Mouse (Mus musculus): Measurements from ENCODE around the gene Ranbp17. TPM values are rescaled to one million over a fixed set of nuclear protein-coding genes. Genes with fewer than 3 reads are reported as not detected.

Ranbp17 gene
- polyA plus RNA-seq, 2 experiments = 5.2 to 8.0 TPM

DNA sequence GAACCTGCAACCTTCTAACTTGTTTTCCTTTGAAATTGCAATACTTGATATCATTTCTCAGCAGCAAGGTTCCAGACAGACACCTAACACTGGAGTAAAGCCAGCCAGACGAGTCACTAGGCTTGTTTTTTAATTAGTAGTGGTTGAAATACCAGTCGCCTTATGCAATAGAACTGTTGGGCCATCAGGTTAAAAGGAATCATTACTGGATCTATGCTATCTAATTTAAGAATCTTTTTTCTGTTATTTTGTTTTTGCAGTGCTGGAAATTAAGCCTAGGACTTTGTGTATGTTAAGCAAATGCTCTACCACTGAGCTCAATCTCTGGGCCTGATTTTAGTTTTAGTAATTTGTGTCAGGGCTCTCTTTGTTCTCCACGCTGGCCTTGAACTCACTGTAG, 91.3 kb downstream of the Ranbp17 start:
- H3K4me3 ChIP-seq (replicated peaks; ENCODE audit: low read length) = no peak overlapping the region
- ATAC-seq (ENCODE audit: low FRiP score, low read depth) = no peak
- DNase-seq (ENCODE audit: low spot score) = no peak
- WGBS = 67% methylated on average over 3 of the region's 3 CpGs
- no peak overlapping the region for H3K4me2 ChIP-seq (replicated peaks; ENCODE audit: low read depth, low read length, severe bottlenecking)
- no peaks in the 10 kb centered on the region for H3K4me1 ChIP-seq (ENCODE audit: control insufficient read depth, insufficient read depth, low read length)
- H3K9ac ChIP-seq (ENCODE audit: low read depth, low read length, severe bottlenecking) = no peak overlapping the region
- H3K36me3 ChIP-seq (ENCODE audit: control insufficient read depth, insufficient read depth, low read length) = no peaks in the 10 kb centered on the region
- no peaks in the 10 kb centered on the region for H3K27me3 ChIP-seq (ENCODE audit: control insufficient read depth, insufficient read depth, low read length)
- no peak for TF ChIP-seq POLR2A (IDR thresholded peaks at IDR 0.05; ENCODE audit: borderline replicate concordance, extremely low read depth, insufficient read depth, insufficient read length)
- H3K27ac ChIP-seq (replicated peaks; ENCODE audit: low read depth, low read length) = no peak overlapping the region
- no peaks in the 10 kb centered on the region for H3K9me3 ChIP-seq (ENCODE audit: control insufficient read depth, low read length)

DNA sequence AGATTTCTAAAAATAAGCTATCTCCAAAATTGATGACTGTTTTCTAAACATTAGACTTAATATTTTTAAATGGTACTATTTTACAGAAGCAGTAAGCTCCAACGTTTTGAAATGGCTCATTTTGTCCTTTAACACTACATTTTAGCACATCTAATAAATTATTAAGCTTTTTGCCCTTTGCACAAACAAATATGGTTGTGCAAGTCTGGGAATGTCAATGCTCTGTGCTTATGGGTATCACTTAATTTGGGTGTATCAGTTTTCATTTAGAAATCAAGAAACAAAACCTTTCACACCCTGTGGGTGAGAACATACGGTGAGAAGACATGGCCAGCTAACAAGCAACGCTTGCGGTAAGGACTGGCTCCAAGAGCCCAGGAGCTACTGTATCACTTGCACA, 108.9 kb downstream of the Ranbp17 start:
- H3K4me2 ChIP-seq (replicated peaks; ENCODE audit: low read depth, low read length, severe bottlenecking) = no peak overlapping the region
- H3K36me3 ChIP-seq (ENCODE audit: control insufficient read depth, insufficient read depth, low read length) = no peaks in the 10 kb centered on the region
- no peak for TF ChIP-seq POLR2A (IDR thresholded peaks at IDR 0.05; ENCODE audit: borderline replicate concordance, extremely low read depth, insufficient read depth, insufficient read length)
- no peak overlapping the region for H3K27ac ChIP-seq (replicated peaks; ENCODE audit: low read depth, low read length)
- H3K4me1 ChIP-seq (ENCODE audit: control insufficient read depth, insufficient read depth, low read length) = no peaks in the 10 kb centered on the region
- 87% methylated on average over 4 of the region's 4 CpGs for WGBS
- no peak for ATAC-seq (ENCODE audit: low FRiP score, low read depth)
- H3K9ac ChIP-seq (ENCODE audit: low read depth, low read length, severe bottlenecking) = no peak overlapping the region
- no peak overlapping the region for H3K4me3 ChIP-seq (replicated peaks; ENCODE audit: low read length)
- H3K27me3 ChIP-seq (ENCODE audit: control insufficient read depth, insufficient read depth, low read length) = no peaks in the 10 kb centered on the region
- DNase-seq (ENCODE audit: low spot score) = no peak
- no peaks in the 10 kb centered on the region for H3K9me3 ChIP-seq (ENCODE audit: control insufficient read depth, low read length)

- Histone ChIP-seq H3K4me3 (replicated peaks; ENCODE audit: low read length) (no peak overlapping the region), H3K36me3 (ENCODE audit: control insufficient read depth, insufficient read depth, low read length) (no peaks in the 10 kb centered on the region), H3K4me1 (ENCODE audit: control insufficient read depth, insufficient read depth, low read length) (no peaks in the 10 kb centered on the region), H3K9me3 (ENCODE audit: control insufficient read depth, low read length) (no peaks in the 10 kb centered on the region), H3K9ac (ENCODE audit: low read depth, low read length, severe bottlenecking) (no peak overlapping the region), H3K4me2 (replicated peaks; ENCODE audit: low read depth, low read length, severe bottlenecking) (no peak overlapping the region), H3K27ac (replicated peaks; ENCODE audit: low read depth, low read length) (no peak overlapping the region), H3K27me3 (ENCODE audit: control insufficient read depth, insufficient read depth, low read length) (no peaks in the 10 kb centered on the region)
- no peak for DNase-seq (ENCODE audit: low spot score)
- 50% methylated on average over 1 of the region's 1 CpGs for WGBS
- TF ChIP-seq POLR2A (IDR thresholded peaks at IDR 0.05; ENCODE audit: borderline replicate concordance, extremely low read depth, insufficient read depth, insufficient read length) = no peak
- ATAC-seq (ENCODE audit: low FRiP score, low read depth) = no peak
Observed at GRCm38 (mm10) chr11:33399346-33399745, 114.2 kb downstream of the Ranbp17 start.

- Histone ChIP-seq H3K9me3 (ENCODE audit: control insufficient read depth, low read length) (no peaks in the 10 kb centered on the region), H3K27ac (replicated peaks; ENCODE audit: low read depth, low read length) (no peak overlapping the region), H3K4me1 (ENCODE audit: control insufficient read depth, insufficient read depth, low read length) (no peaks in the 10 kb centered on the region), H3K9ac (ENCODE audit: low read depth, low read length, severe bottlenecking) (no peak overlapping the region), H3K27me3 (ENCODE audit: control insufficient read depth, insufficient read depth, low read length) (no peaks in the 10 kb centered on the region), H3K36me3 (ENCODE audit: control insufficient read depth, insufficient read depth, low read length) (no peaks in the 10 kb centered on the region), H3K4me3 (replicated peaks; ENCODE audit: low read length) (no peak overlapping the region), H3K4me2 (replicated peaks; ENCODE audit: low read depth, low read length, severe bottlenecking) (no peak overlapping the region)
- 86% methylated on average over 3 of the region's 3 CpGs for WGBS
- no peak for TF ChIP-seq POLR2A (IDR thresholded peaks at IDR 0.05; ENCODE audit: borderline replicate concordance, extremely low read depth, insufficient read depth, insufficient read length)
- no peak for ATAC-seq (ENCODE audit: low FRiP score, low read depth)
- no peak for DNase-seq (ENCODE audit: low spot score)
Observed at GRCm38 (mm10) chr11:33398701-33399100, 114.8 kb downstream of the Ranbp17 start.

GRCm38 (mm10) chr11:33396275-33396674, 117.3 kb downstream of the Ranbp17 start:
- no peak overlapping the region for H3K4me3 ChIP-seq (replicated peaks; ENCODE audit: low read length)
- no peaks in the 10 kb centered on the region for H3K36me3 ChIP-seq (ENCODE audit: control insufficient read depth, insufficient read depth, low read length)
- no peaks in the 10 kb centered on the region for H3K9me3 ChIP-seq (ENCODE audit: control insufficient read depth, low read length)
- DNase-seq (ENCODE audit: low spot score) (no peak), ATAC-seq (ENCODE audit: low FRiP score, low read depth) (no peak)
- H3K4me2 ChIP-seq (replicated peaks; ENCODE audit: low read depth, low read length, severe bottlenecking) = no peak overlapping the region
- H3K9ac ChIP-seq (ENCODE audit: low read depth, low read length, severe bottlenecking) = no peak overlapping the region
- no peak for TF ChIP-seq POLR2A (IDR thresholded peaks at IDR 0.05; ENCODE audit: borderline replicate concordance, extremely low read depth, insufficient read depth, insufficient read length)
- no peaks in the 10 kb centered on the region for H3K27me3 ChIP-seq (ENCODE audit: control insufficient read depth, insufficient read depth, low read length)
- no peak overlapping the region for H3K27ac ChIP-seq (replicated peaks; ENCODE audit: low read depth, low read length)
- H3K4me1 ChIP-seq (ENCODE audit: control insufficient read depth, insufficient read depth, low read length) = no peaks in the 10 kb centered on the region
- WGBS = 85% methylated on average over 6 of the region's 6 CpGs

GRCm38 (mm10) chr11:33394093-33394492, 119.5 kb downstream of the Ranbp17 start:
- H3K36me3 ChIP-seq (ENCODE audit: control insufficient read depth, insufficient read depth, low read length) = no peaks in the 10 kb centered on the region
- no peak overlapping the region for H3K4me3 ChIP-seq (replicated peaks; ENCODE audit: low read length)
- no peak overlapping the region for H3K27ac ChIP-seq (replicated peaks; ENCODE audit: low read depth, low read length)
- WGBS = 77% methylated on average over 3 of the region's 3 CpGs
- H3K27me3 ChIP-seq (ENCODE audit: control insufficient read depth, insufficient read depth, low read length) = no peaks in the 10 kb centered on the region
- ATAC-seq (ENCODE audit: low FRiP score, low read depth) (no peak), DNase-seq (ENCODE audit: low spot score) (no peak)
- TF ChIP-seq POLR2A (IDR thresholded peaks at IDR 0.05; ENCODE audit: borderline replicate concordance, extremely low read depth, insufficient read depth, insufficient read length) = no peak
- no peak overlapping the region for H3K9ac ChIP-seq (ENCODE audit: low read depth, low read length, severe bottlenecking)
- H3K4me1 ChIP-seq (ENCODE audit: control insufficient read depth, insufficient read depth, low read length) = no peaks in the 10 kb centered on the region
- H3K4me2 ChIP-seq (replicated peaks; ENCODE audit: low read depth, low read length, severe bottlenecking) = no peak overlapping the region
- no peaks in the 10 kb centered on the region for H3K9me3 ChIP-seq (ENCODE audit: control insufficient read depth, low read length)
